Comparison of ENCODE assay signal across 11 mouse cellular contexts in genomic region chr1:156205164-156205563, GRCm38 (mm10). TPM values are rescaled to one million over a fixed set of nuclear protein-coding genes. Genes with fewer than 3 reads are reported as not detected.
DNase-seq lines count a peak whose midpoint lies in the region; ATAC-seq and TF ChIP-seq lines count a peak whose summit lies in the region.
"Had no signal": no experiment of that assay in that cellular context is flagged by ENCODE, and none has a peak within 500 bp of the region (broad histone marks: within the 10 kb centered on the region; RNA-seq: fewer than 3 reads in every experiment).

No protein-coding gene starts in this region.

- 0 out of 2 replicates have a peak, but pooled peaks cover 2% of the 10 kb centered on the region for H3K9me3 ChIP-seq in kidney, embryonic 14.5 days (ENCODE audit: control insufficient read depth, low read length)
- H3K9me3 ChIP-seq in embryonic facial prominence, embryonic 11.5 days (replicated peaks; ENCODE audit: control insufficient read depth, low read length) = no peaks in the 10 kb centered on the region
- no peaks in the 10 kb centered on the region for H3K9me3 ChIP-seq in hindbrain, postnatal 0 days (ENCODE audit: low read length)
- no peaks in the 10 kb centered on the region for H3K9me3 ChIP-seq in midbrain, embryonic 16.5 days (replicated peaks; ENCODE audit: control insufficient read depth, low read length, poor library complexity, severe bottlenecking)

- H3K4me2 ChIP-seq in kidney, embryonic 14.5 days (replicated peaks; ENCODE audit: low read depth, low read length) = peak overlapping the region; percentile 65
- H3K4me2 ChIP-seq in embryonic facial prominence, embryonic 11.5 days (ENCODE audit: low read depth, low read length) = peak overlapping the region; percentile 89
- H3K4me2 ChIP-seq in hindbrain, postnatal 0 days (ENCODE audit: low read depth, low read length) = peak overlapping the region; percentile 73
- peak overlapping the region; percentile 94 for H3K4me2 ChIP-seq in midbrain, embryonic 16.5 days (ENCODE audit: low read length)

- no peak overlapping the region for H3K9ac ChIP-seq in kidney, embryonic 14.5 days (ENCODE audit: low read depth, low read length)
- H3K9ac ChIP-seq in embryonic facial prominence, embryonic 11.5 days (replicated peaks; ENCODE audit: low read length) = peak overlapping the region; percentile 61
- H3K9ac ChIP-seq in hindbrain, postnatal 0 days (replicated peaks; ENCODE audit: low read length) = peak overlapping the region; percentile 40
- peak overlapping the region; percentile 74 for H3K9ac ChIP-seq in midbrain, embryonic 16.5 days (ENCODE audit: low read depth, low read length)

- no peak for ATAC-seq in kidney, embryonic 14.5 days (ENCODE audit: low FRiP score, low TSS enrichment)
- ATAC-seq in embryonic facial prominence, embryonic 11.5 days (replicated peaks; ENCODE audit: insufficient number of reproducible peaks, low FRiP score, low TSS enrichment, low read depth) = no peak
- ATAC-seq in hindbrain, postnatal 0 days = no peak
- peak; percentile 30; the same call in 1 of the 2 replicates for ATAC-seq in midbrain, embryonic 16.5 days
- ATAC-seq: inflammation-experienced regulatory T-cells, adult 6 months had no signal

- H3K27ac ChIP-seq in kidney, embryonic 14.5 days (ENCODE audit: low read depth, low read length) = no peak overlapping the region
- no peak overlapping the region for H3K27ac ChIP-seq in embryonic facial prominence, embryonic 11.5 days (replicated peaks; ENCODE audit: low read depth, low read length)
- no peak overlapping the region for H3K27ac ChIP-seq in hindbrain, postnatal 0 days
- H3K27ac ChIP-seq in midbrain, embryonic 16.5 days (ENCODE audit: low read length) = peak overlapping the region; percentile 48; the same call in 1 of the 2 replicates
- H3K27ac ChIP-seq: macrophage had no signal

- WGBS in kidney, embryonic 14.5 days = 16% methylated on average over 10 of the region's 10 CpGs
- 11% methylated on average over 10 of the region's 10 CpGs for WGBS in embryonic facial prominence, embryonic 11.5 days
- WGBS in hindbrain, postnatal 0 days = 18% methylated on average over 10 of the region's 10 CpGs
- 17% methylated on average over 10 of the region's 10 CpGs for WGBS in midbrain, embryonic 16.5 days

- peaks cover 59% of the 10 kb centered on the region for H3K27me3 ChIP-seq in kidney, embryonic 14.5 days (ENCODE audit: control insufficient read depth, insufficient read depth, low read length)
- H3K27me3 ChIP-seq in embryonic facial prominence, embryonic 11.5 days (ENCODE audit: control insufficient read depth, insufficient read depth, low read length) = peaks cover 29% of the 10 kb centered on the region
- H3K27me3 ChIP-seq in hindbrain, postnatal 0 days (ENCODE audit: insufficient read depth, low read length) = peaks cover 38% of the 10 kb centered on the region
- H3K27me3 ChIP-seq in midbrain, embryonic 16.5 days (ENCODE audit: control insufficient read depth, insufficient read depth, low read depth, low read length) = no peaks in the 10 kb centered on the region; the same call in 1 of the 2 replicates
- H3K27me3 ChIP-seq: CH12.LX had no signal

- peaks cover 10% of the 10 kb centered on the region for H3K4me1 ChIP-seq in kidney, embryonic 14.5 days (ENCODE audit: control insufficient read depth, insufficient read depth, low read length)
- H3K4me1 ChIP-seq in embryonic facial prominence, embryonic 11.5 days (ENCODE audit: control insufficient read depth, insufficient read depth, low read length) = no peaks in the 10 kb centered on the region
- no peaks in the 10 kb centered on the region; the same call in 1 of the 2 replicates for H3K4me1 ChIP-seq in hindbrain, postnatal 0 days (ENCODE audit: insufficient read depth, low read length)
- peaks cover 9% of the 10 kb centered on the region for H3K4me1 ChIP-seq in midbrain, embryonic 16.5 days (ENCODE audit: control insufficient read depth, insufficient read depth, low read length)

- H3K36me3 ChIP-seq in kidney, embryonic 14.5 days (ENCODE audit: control insufficient read depth, insufficient read depth, low read length) = no peaks in the 10 kb centered on the region
- H3K36me3 ChIP-seq in embryonic facial prominence, embryonic 11.5 days (replicated peaks; ENCODE audit: control insufficient read depth, insufficient read depth, low read depth, low read length) = no peaks in the 10 kb centered on the region
- H3K36me3 ChIP-seq in hindbrain, postnatal 0 days (ENCODE audit: insufficient read depth, low read length) = no peaks in the 10 kb centered on the region
- no peaks in the 10 kb centered on the region for H3K36me3 ChIP-seq in midbrain, embryonic 16.5 days (ENCODE audit: control insufficient read depth, insufficient read depth, low read length)

- no peak for DNase-seq in kidney, postnatal 14 days
- no peak for DNase-seq in embryonic facial prominence, embryonic 11.5 days (ENCODE audit: low spot score)
- no peak for DNase-seq in hindbrain, postnatal 0 days (ENCODE audit: low spot score)
- no peak for DNase-seq in spleen, postnatal 14 days (ENCODE audit: low spot score in 2 of 2)
- no peak for DNase-seq in urinary bladder, adult 2 months (ENCODE audit: low spot score)
- no peak for DNase-seq in thymus, adult 18-20 months

- TF ChIP-seq CTCF in hindbrain, postnatal 0 days (IDR thresholded peaks at IDR 0.05; ENCODE audit: low read depth) = no peak

- peak overlapping the region; percentile 45 for H3K4me3 ChIP-seq in kidney, embryonic 14.5 days (ENCODE audit: low read length)
- H3K4me3 ChIP-seq in embryonic facial prominence, embryonic 11.5 days (ENCODE audit: low read depth, low read length) = peak overlapping the region; percentile 50
- H3K4me3 ChIP-seq in hindbrain, postnatal 0 days (ENCODE audit: low read length) = peak overlapping the region; percentile 44
- peak overlapping the region; percentile 51 for H3K4me3 ChIP-seq in midbrain, embryonic 16.5 days (ENCODE audit: low read depth, low read length)

RNA-seq across cellular contexts. Expression of gene Fam163a, which starts 0.3 kb away (rescaled TPM):
- polyA plus RNA-seq in kidney, embryonic 14.5 days (2014; fragmentation: Nextera tagmentation; extraction: Ambion mirVana) = 0.13 and 0.23 TPM in 2 replicates
- 1.0 and 1.2 TPM in 2 replicates for polyA plus RNA-seq in embryonic facial prominence, embryonic 11.5 days (2014; fragmentation: Nextera tagmentation; extraction: Ambion mirVana)
- total RNA-seq in hindbrain, postnatal 0 days (2014; rRNA removed) = 3.7 and 5.2 TPM in 2 replicates
- 3.4 and 3.5 TPM in 2 replicates for polyA plus RNA-seq in hindbrain, postnatal 0 days (2015; fragmentation: Nextera tagmentation; extraction: Ambion mirVana)
- polyA plus RNA-seq in midbrain, embryonic 16.5 days (2015; fragmentation: Nextera tagmentation; extraction: Ambion mirVana) = 5.7 and 5.9 TPM in 2 replicates
- 0.06 and 0.11 TPM in 2 replicates for polyA plus RNA-seq in urinary bladder, adult 2 months (2012; rRNA removed)
- total RNA-seq: CH12.LX had no signal
- polyA plus RNA-seq: inflammation-experienced regulatory T-cells, adult 6 months; macrophage had no signal
